Mouse (Mus musculus) kidney, embryonic 16.5 days (tissue): ENCODE results near the gene Gm29423. TPM values are rescaled to one million over a fixed set of nuclear protein-coding genes. Genes with fewer than 3 reads are reported as not detected.
"Not testable (repeated sequence)": the region's sequence is repeated elsewhere in the genome, so short reads cannot be mapped to it uniquely, and the experiment has no call there.

Source experiments
- ATAC-seq: fragments of 200-750 bp; cut with Nextera tagmentation; 2 replicates; pipeline ENCODE4 v1.8.0; 2017; ENCODE audit warnings: moderate TSS enrichment; ENCODE audit not compliant: low FRiP score, low TSS enrichment
- H3K27ac ChIP-seq: fragments of 300-500 bp; sonication (generic); 2 replicates; pipeline ENCODE4 v1.5.1; 2014; ENCODE audit warnings: low read length
- H3K27me3 ChIP-seq: fragments of 300-500 bp; sonication (generic); 2 replicates; pipeline ENCODE4 v1.6.1; 2014; ENCODE audit warnings: low read length, control low read depth, mixed read lengths; ENCODE audit not compliant: insufficient read depth
- H3K36me3 ChIP-seq: fragments of 300-500 bp; sonication (generic); 2 replicates; pipeline ENCODE4 v1.6.1; 2014; ENCODE audit warnings: low read length, control low read depth, mixed read lengths; ENCODE audit not compliant: insufficient read depth
- H3K4me1 ChIP-seq: fragments of 300-500 bp; sonication (generic); 2 replicates; pipeline ENCODE4 v1.6.1; 2014; ENCODE audit warnings: low read length, control low read depth, mixed read lengths; ENCODE audit not compliant: insufficient read depth
- H3K4me2 ChIP-seq: fragments of 300-500 bp; sonication (generic); replicated peaks from 2 replicates; pipeline ENCODE4 v1.6.1; 2014; ENCODE audit warnings: low read depth, low read length
- H3K4me3 ChIP-seq: fragments of 300-500 bp; sonication (generic); 2 replicates; pipeline ENCODE4 v1.5.1; 2014; ENCODE audit warnings: mild to moderate bottlenecking, low read length
- H3K9ac ChIP-seq: fragments of 300-500 bp; sonication (generic); replicated peaks from 2 replicates; pipeline ENCODE4 v1.6.1; 2014; ENCODE audit warnings: low read length
- H3K9me3 ChIP-seq: fragments of 300-500 bp; sonication (generic); 2 replicates; pipeline ENCODE4 v1.6.1; 2016; ENCODE audit warnings: low read length, control low read depth
- WGBS: fragments of 180-500 bp; shearing (Covaris S2); extraction: QIAGEN DNeasy Blood & Tissue Kit; methylation state at CpG from one replicate; pipeline ENCODE4 v1.1.7; 2014; 5-methylcytosine and 5-hydroxymethylcytosine counted together
- polyA plus RNA-seq: library from polyadenylated mRNA; unstranded; fragments of >200 nt; fragmentation: Nextera tagmentation; extraction: Ambion mirVana; gene quantifications from 2 replicates; pipeline ENCODE4 v1.2.1, GENCODE M21; 2015

Gene Gm29423
- not detected in 2 replicates for polyA plus RNA-seq

DNA sequence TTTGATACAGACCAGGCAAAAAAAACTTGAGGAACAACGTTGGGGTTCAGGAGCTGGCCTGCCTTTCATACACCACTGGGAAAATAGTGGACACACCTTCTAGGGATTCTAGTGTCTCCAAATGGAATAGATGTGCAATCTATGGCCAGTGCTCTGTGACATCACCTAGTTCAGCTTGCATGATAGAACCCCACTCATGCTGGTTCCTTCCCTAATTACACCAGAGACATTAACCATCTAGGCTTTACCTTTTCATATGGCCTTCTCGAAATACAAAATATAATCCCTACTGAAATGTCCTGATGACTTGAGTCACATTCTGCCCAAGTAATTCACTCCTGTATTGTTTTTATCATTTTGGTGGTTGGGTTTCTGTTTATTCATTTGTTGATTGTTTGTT, at the start of gene Gm29423, which contains the start of gene Gm29644:
Gene Gm29423, minus strand, starts transcription at position 101 of the 400 bp plus-strand sequence.
Gene Gm29644, minus strand, starts transcription at position 157 of the 400 bp plus-strand sequence.
- H3K27me3 ChIP-seq, H3K27ac ChIP-seq, H3K9ac ChIP-seq, ATAC-seq, H3K9me3 ChIP-seq, H3K4me3 ChIP-seq, H3K36me3 ChIP-seq, H3K4me2 ChIP-seq, H3K4me1 ChIP-seq: not testable (repeated sequence)
- no CpG with 5 or more reads among the region's 2 CpGs for WGBS

DNA sequence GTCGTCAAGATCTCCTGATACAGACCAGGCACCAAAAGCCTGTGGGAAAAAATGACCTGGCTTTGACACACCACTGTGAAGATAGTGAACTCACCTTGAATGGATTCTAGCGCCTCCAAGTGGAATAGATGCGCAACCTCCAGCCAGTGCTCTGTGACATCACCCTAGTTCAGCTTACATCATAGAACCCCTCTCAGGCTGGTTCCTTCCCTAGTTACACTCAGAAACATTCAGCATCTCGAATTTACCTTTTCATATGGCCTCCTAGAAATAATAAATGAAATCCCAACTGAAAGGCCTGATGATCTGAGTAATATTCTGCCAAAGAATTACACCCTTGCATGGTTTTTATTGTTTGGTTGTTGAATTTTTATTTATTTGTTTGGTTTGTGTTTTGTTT, 29.5 kb downstream of the Gm29423 start, which contains the start of gene Gm21118:
Gene Gm21118, minus strand, starts transcription at position 101 of the 400 bp plus-strand sequence.
- H3K36me3 ChIP-seq, H3K4me1 ChIP-seq, H3K27me3 ChIP-seq, H3K9ac ChIP-seq, H3K4me3 ChIP-seq, H3K9me3 ChIP-seq, ATAC-seq, H3K27ac ChIP-seq, H3K4me2 ChIP-seq: not testable (repeated sequence)
- no CpG with 5 or more reads among the region's 4 CpGs for WGBS

Other genes starting within 250 kb of the Gm29423 start
- gene Gm21118, start 29.6 kb downstream of the Gm29423 start, polyA plus RNA-seq: not detected in 2 replicates
- gene Gm29644, start 56 bp upstream of the Gm29423 start, polyA plus RNA-seq: not detected in 2 replicates
- gene Gm20888, start 138.6 kb upstream of the Gm29423 start, polyA plus RNA-seq: not detected in 2 replicates